Mouse (Mus musculus): ENCODE results near the gene Tsc22d3.

The Tsc22d3 gene

GRCm38 (mm10) chrX:140567711-140568407, 32.6 kb downstream of the Tsc22d3 start:
- DNase-seq (ENCODE audit: inconsistent age in 2 of 2, low spot score in 1 of 2) = peak; percentile 71 to 77

- no peak for DNase-seq (ENCODE audit: inconsistent age in 2 of 2, low spot score in 1 of 2)
These were observed 34.7 kb downstream of the Tsc22d3 start for GRCm38 (mm10) chrX:140565759-140566158.

GRCm38 (mm10) chrX:140565212-140565611, 35.2 kb downstream of the Tsc22d3 start:
- DNase-seq (ENCODE audit: inconsistent age in 2 of 2, low spot score in 1 of 2) = no peak

GRCm38 (mm10) chrX:140564777-140565176, 35.7 kb downstream of the Tsc22d3 start:
- peak; percentile 75 to 87 for DNase-seq (ENCODE audit: inconsistent age in 2 of 2, low spot score in 1 of 2)

GRCm38 (mm10) chrX:140558176-140558844, 42.1 kb downstream of the Tsc22d3 start:
- DNase-seq (ENCODE audit: inconsistent age in 2 of 2, low spot score in 1 of 2) = peak; percentile 84 to 89

GRCm38 (mm10) chrX:140555965-140556364, 44.5 kb downstream of the Tsc22d3 start:
- DNase-seq (ENCODE audit: inconsistent age in 2 of 2, low spot score in 1 of 2) = peak in 1 of 2 experiments; percentile 30

- DNase-seq (ENCODE audit: inconsistent age in 2 of 2, low spot score in 1 of 2) = peak; percentile 25 to 63
These were observed 45.0 kb downstream of the Tsc22d3 start for GRCm38 (mm10) chrX:140555423-140555822.

- peak in 1 of 2 experiments; percentile 39 for DNase-seq (ENCODE audit: inconsistent age in 2 of 2, low spot score in 1 of 2)
These were observed 52.6 kb downstream of the Tsc22d3 start for GRCm38 (mm10) chrX:140547660-140548419.

GRCm38 (mm10) chrX:140544737-140545136, 55.7 kb downstream of the Tsc22d3 start:
- peak; percentile 29 to 85 for DNase-seq (ENCODE audit: inconsistent age in 2 of 2, low spot score in 1 of 2)

GRCm38 (mm10) chrX:140542938-140543673, 57.4 kb downstream of the Tsc22d3 start:
- peak; percentile 87 to 96 for DNase-seq (ENCODE audit: inconsistent age in 2 of 2, low spot score in 1 of 2)

- DNase-seq (ENCODE audit: inconsistent age in 2 of 2, low spot score in 1 of 2) = peak in 1 of 2 experiments; percentile 67
These were observed 58.0 kb downstream of the Tsc22d3 start for GRCm38 (mm10) chrX:140542474-140542845.

- peak; percentile 44 to 78 for DNase-seq (ENCODE audit: inconsistent age in 2 of 2, low spot score in 1 of 2)
These were observed 58.6 kb downstream of the Tsc22d3 start for GRCm38 (mm10) chrX:140541711-140542473.

- DNase-seq (ENCODE audit: inconsistent age in 2 of 2, low spot score in 1 of 2) = peak in 1 of 2 experiments; percentile 25
These were observed 59.9 kb downstream of the Tsc22d3 start for GRCm38 (mm10) chrX:140540500-140541114.

GRCm38 (mm10) chrX:140539831-140540230, 60.6 kb downstream of the Tsc22d3 start:
- DNase-seq (ENCODE audit: inconsistent age in 2 of 2, low spot score in 1 of 2) = peak in 1 of 2 experiments; percentile 20

GRCm38 (mm10) chrX:140539111-140539680, 61.3 kb downstream of the Tsc22d3 start:
- no peak for DNase-seq (ENCODE audit: inconsistent age in 2 of 2, low spot score in 1 of 2)

- peak in 1 of 2 experiments; percentile 28 for DNase-seq (ENCODE audit: inconsistent age in 2 of 2, low spot score in 1 of 2)
These were observed 61.8 kb downstream of the Tsc22d3 start for GRCm38 (mm10) chrX:140538649-140539048.

- DNase-seq (ENCODE audit: inconsistent age in 2 of 2, low spot score in 1 of 2) = peak in 1 of 2 experiments; percentile 59
These were observed 62.8 kb downstream of the Tsc22d3 start for GRCm38 (mm10) chrX:140537662-140538061.

GRCm38 (mm10) chrX:140535487-140535886, 65.0 kb downstream of the Tsc22d3 start:
- peak in 1 of 2 experiments; percentile 26 for DNase-seq (ENCODE audit: inconsistent age in 2 of 2, low spot score in 1 of 2)

- no peak for DNase-seq (ENCODE audit: inconsistent age in 2 of 2, low spot score in 1 of 2)
These were observed 66.2 kb downstream of the Tsc22d3 start for GRCm38 (mm10) chrX:140534306-140534705.

All from adrenal gland, adult (tissue).